Mouse (Mus musculus) heart, adult 2 months (tissue): ENCODE measurements at regions not wholly inside any gene's neighbourhood (a gene's known extent, or its start where the extent isn't known, plus 50 kb on each side); places are given as distances from the start of the nearest gene placed in this dataset.

Experiments used
- CTCF ChIP-seq: fragments of 200-600 bp; IDR thresholded peaks from 2 replicates; pipeline ENCODE4 v1.8.1; 2022; ENCODE audit warnings: antibody characterized with exemption, mild to moderate bottlenecking, moderate library complexity
- POLR2A ChIP-seq: fragments of 200-500 bp; IDR thresholded peaks from 2 replicates; pipeline ENCODE4 v1.6.1; 2011; ENCODE audit warnings: mild to moderate bottlenecking, low read depth, low read length, control low read depth; ENCODE audit not compliant: insufficient read depth

DNA sequence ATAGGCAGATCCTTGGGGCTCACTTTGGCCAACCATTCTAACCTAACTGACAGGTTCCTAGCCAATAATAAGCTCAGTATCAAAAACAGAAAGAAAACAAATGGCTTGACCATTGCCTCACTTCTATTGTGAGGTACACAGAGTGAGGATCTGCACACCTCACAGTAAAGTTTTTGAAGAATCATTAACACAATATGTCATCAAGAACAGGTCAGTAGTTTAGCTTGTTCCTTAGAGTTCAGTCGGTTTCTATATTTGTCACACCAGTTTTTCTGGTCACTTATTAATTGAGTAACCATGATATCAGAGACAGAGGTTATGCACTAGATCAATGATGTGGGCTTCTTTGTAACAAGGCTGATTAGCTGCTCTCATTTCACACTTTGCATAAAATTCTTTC lies 53.4 kb upstream of the Olfr1320 start:
- no peak for TF ChIP-seq POLR2A
- TF ChIP-seq CTCF, result no peak
